Mouse (Mus musculus) layer of hippocampus, postnatal 10 days (tissue): ENCODE data around the gene Pim3. TPM values are rescaled to one million over a fixed set of nuclear protein-coding genes. Genes with fewer than 3 reads are reported as not detected.

Experiments used
- DNase-seq, 2 experiments: peaks; one replicate each; pipeline ENCODE4 v3.0.0; 2021; ENCODE audit warnings: low spot score in 2 of 2
- total RNA-seq, 2 experiments: library from RNA; stranded (reverse); gene quantifications; 2 replicates each; pipeline ENCODE4 v1.2.3; 2021

The Pim3 gene
- total RNA-seq, 2 experiments from 2014 or later: 35.7 to 39.5 TPM

DNA sequence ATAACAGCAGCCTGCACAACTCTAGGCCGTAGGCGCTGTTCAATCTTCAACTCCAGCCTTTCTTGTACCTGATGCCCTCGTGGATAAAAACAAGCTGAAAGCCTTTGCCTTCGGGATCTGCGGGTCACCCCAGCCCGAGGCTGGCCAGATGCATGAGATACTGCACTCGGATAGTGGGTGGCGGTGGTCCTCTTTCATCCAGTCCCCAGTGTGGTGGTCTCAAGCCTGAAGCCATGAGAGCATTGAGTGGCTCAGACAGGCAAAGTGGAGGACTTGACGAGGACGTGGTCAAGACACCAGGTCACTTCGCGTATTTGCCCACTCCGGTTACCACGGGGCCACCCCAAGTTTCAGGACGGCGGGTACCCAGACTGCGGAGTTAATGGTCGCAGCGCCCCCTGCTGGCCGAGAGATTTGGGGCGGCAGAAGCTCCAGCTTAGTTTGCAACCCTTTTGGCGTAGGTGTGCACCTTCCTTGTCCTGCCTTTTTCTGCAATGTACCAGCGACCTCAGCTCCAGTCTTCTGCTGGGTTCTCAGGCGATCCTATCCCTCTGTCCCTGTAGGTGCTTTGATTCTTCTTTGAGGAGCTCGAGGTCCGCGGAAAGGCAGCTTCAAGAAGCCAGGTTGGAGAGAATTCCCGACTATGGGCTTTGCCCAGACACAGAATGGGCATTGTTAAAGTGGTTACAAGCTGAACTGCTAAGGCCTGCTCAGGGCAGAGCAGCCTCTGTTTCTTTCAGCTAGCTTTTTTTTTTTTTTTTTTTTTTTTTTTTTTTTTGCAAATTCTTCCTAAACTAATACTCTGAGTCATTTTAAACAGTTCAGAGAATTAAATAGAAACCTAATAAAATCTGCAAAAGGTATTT is 14.4 kb downstream of the Pim3 start:
- DNase-seq: peak; percentile 80 to 85

GRCm38 (mm10) chr15:88877021-88877400 is 15.0 kb downstream of the Pim3 start:
- no peak for DNase-seq

DNA sequence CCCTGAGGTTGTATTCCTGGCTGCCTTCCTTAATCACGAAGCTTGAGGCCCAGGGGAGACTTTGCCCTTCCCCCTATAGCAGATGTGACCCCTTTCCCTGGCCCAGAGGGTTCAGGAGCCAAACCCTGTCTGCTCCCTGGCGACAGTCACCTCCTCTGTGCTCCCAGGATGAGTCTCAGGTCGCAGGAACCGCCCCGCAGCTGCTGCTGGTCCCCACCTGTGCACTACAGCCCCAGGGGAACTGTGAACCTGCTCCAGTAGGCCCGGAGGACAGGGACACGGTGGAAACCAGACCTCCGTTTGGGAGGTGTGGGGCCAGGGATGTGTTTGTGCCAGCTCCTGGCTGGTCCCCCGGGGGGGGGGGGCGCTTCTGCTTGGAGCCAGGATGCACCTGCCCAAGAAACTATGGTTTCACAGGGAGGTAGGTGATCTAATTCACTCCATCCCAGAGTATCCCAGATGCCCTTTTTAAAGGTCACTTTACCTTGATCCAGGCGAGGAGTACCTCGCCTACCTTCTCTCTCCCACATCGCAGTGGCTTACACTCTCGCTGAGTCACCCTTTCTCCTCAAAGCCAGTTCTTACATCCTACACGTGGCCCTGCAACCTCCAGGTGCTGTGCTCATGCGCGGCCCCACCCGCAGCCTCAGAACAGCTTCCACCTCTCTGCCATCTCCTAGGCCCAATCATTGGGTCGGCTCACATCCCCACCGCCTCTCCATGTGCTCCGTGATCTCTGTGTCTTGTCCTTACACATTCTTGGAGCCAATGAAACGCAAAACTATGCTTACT is 19.5 kb downstream of the Pim3 start:
- DNase-seq: no peak

GRCm38 (mm10) chr15:88882851-88883250 is 20.9 kb downstream of the Pim3 start:
- no peak for DNase-seq

- no peak for DNase-seq
Observed at GRCm38 (mm10) chr15:88883342-88883741, 21.4 kb downstream of the Pim3 start.

- DNase-seq: no peak
Observed at GRCm38 (mm10) chr15:88885376-88885775, 23.4 kb downstream of the Pim3 start.

GRCm38 (mm10) chr15:88889032-88889431 is 27.0 kb downstream of the Pim3 start:
- DNase-seq: no peak

DNA sequence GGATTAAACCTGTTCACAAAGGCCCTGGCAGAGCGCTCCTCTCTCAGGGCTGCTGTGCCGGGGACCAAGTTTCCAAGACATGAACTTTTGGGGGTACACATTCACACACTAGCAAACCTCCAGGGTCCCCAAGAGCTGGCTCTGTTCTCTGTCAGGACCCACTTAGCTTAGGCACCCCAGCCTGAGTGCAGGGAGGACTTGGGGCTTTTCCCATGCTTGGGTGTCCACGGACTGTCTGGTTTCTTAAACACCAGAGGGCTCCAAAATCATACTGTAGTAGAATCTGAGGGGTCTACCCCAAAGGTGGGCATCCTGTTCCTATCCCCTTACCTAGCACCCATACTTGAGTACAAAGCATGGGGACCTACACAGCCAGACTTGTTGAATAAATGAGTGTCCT is 28.0 kb downstream of the Pim3 start:
- DNase-seq: no peak

DNA sequence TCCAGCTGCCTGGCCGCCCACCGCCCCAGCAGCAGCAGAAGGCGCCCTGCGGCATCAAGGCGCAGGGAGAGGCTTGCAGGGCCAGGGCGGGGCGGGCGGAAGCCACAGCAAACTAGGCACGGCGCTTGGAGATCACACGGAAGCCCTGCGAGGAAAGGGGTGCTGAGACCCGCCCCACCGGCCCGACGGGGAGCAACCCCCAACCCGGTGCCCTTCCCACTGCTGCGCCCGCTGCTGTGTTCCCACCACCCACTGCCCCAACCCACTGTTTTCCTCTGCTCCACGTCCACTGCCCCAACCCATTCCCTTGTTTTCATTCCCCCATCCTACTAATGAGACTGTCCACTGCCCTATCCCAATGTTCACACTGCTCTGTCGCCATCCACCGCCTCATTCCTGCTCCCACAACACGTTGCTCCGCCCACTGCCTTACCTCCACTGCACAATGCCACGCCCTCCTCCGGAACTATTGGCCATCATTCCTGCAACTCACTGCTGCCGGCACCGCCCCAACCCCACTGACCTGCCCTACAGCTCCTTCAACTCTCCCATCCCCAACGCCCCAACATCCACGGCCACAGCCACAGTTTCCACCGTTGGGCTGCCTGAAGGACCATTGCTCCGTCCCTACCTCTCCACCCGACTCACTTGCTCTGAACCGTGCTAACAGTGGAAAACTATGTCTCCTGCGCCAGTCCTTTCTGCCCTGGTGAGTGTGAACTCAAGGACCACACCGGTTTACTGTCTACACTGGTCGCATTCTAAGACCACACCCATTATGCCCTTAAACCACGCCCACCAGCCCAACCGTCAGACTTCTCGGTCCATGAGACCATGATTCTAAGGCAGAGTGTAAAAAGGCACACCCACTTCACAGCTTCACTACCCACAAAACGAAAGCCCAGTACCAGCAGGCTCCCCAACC is 29.0 kb downstream of the Pim3 start:
- DNase-seq: peak; percentile 49 to 65

GRCm38 (mm10) chr15:88891676-88892040 is 29.7 kb downstream of the Pim3 start:
- DNase-seq: no peak

- no peak for DNase-seq
Observed at GRCm38 (mm10) chr15:88892252-88892651, 30.3 kb downstream of the Pim3 start.

DNA sequence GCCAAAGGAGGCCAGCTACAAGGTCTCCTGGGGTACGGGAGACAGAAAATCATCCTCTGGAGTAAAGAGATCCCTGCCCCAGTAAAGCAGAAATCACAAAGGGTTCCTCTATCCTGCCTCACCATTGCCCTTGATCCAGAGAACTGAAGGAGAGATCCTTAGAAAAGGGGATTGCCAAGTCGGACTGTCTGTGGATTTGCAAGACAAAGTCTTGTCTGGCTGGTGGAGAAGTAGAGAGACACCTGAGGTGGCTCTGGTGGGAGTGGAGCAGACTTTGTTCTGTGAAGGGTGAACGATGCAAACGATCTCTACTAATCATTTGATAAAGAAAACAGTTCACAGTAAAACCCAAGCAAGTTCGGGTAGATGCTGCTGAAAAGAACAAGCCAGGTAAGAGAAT is 30.9 kb downstream of the Pim3 start:
- no peak for DNase-seq

DNA sequence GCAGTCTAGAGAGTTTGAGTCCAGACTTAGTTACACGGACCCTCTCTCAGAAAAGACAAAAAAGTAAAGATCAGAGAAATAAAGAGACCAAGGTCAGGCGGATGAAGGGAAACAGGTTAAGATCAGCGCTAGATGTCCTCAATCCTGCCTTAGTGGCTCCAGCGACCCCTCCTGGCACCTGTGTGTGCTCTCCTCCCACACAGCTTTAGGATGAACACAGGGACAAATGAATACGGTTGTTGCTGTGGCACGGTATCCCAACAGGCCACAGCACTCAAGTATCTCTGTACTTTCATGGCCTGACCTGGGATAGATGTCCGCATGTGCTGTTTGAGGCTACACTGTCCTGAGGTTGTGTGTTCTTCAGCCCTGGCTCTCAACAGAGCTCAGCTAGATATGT is 33.1 kb downstream of the Pim3 start:
- no peak for DNase-seq

DNA sequence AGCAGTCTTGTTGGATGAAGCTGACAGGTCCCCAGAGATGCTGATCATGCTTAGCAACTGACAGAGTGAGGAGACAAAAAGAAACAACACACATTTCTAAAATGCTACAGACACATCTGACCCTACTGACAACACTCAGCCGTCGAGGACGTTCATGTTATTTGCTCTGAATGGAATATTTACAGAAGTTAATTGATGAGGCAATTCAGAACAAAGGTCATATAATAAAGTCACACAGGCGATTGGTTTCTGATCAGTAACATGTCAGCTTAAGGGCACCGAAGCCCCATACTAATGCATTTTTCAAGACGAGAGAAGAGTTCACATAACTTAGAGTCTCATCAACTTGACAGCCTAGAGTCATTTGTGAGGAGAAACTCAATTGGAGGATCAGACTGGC is 33.9 kb downstream of the Pim3 start:
- no peak for DNase-seq

- DNase-seq: no peak
Observed at GRCm38 (mm10) chr15:88896341-88896980, 34.5 kb downstream of the Pim3 start.

- DNase-seq: no peak
Observed at GRCm38 (mm10) chr15:88902200-88902875, 40.4 kb downstream of the Pim3 start.

GRCm38 (mm10) chr15:88903086-88903485 is 41.1 kb downstream of the Pim3 start:
- DNase-seq: no peak

DNA sequence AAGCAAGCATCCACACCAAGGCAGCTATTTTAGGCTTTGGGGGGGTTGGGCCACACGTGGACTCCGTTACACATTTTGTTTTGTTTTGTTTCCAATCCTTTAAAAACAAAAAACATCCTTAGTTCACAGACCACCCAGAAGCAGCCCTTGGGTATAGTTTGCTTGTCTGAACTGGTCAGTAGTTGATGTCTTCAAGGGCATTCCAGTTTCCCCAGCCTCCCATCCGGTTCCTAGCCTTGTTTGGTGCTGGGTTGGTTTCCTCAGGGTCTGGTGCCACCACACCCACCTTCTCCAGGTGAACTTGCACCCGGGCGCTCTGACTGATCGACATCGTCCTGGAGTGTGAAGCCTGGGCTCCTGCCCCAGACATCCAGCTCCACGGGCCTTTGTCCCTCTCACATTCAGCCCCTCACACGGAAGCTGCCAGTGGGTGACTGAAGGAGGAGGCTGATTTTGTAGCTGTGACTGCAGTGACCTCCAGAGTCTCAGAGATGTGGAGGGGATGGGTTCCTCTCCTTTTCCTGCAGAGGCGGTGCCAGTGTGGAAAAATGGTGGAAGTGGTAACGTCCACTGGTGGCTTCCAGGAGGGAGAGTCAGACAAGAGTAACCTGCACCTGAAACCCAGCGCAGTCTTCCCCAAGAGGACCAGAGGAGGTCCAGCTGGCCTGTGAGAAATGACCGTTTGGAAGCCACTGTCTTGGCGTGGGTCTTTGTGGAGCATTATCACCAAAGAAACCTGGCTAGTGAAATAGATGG is 42.2 kb downstream of the Pim3 start:
- DNase-seq: no peak

DNA sequence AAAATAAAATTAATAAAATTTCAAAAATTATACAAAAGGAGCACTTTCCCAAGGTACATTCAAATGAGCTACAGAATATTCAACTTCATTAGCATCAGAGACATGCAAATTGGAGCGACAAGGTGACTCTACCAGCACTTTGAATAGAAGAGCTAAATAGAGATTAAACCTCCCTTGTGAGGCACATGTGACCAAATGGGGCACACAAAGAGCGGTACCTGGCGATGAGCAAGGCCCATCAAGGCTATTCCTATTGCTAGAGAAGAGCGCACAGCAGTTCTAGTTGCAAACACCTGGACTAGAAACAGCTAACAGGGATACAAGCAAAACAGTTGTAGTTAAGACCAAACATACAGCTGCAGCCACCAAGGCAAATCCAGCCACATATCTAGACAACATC is 44.4 kb downstream of the Pim3 start:
- DNase-seq: no peak

DNA sequence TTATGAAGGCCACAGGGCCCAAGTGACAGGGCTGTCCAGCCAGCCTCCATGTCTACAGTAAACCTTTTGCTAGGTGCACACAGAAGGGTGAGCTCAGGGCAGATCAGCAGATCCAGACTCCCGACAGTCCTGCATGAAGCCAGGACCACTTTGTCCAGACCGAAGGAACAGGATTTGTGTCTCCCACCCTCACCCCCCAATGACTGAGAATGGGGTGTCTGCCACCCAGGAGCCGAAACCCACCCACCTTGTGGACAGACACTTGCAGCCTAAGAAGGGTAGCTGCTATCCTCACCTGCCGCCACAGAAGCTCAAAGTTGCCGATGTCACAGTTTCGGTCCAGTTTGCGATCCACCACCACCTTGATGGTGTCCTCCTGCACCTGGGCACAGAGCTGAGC is 53.1 kb downstream of the Pim3 start:
- no peak for DNase-seq
